Mouse (Mus musculus): ENCODE measurements around the gene Tmem267.

GRCm38 (mm10) chr13:119623634-119624033, 135.8 kb downstream of the Tmem267 start, which contains the start of gene Ccl28:
- no peak for TF ChIP-seq CTCF (conservative IDR thresholded peaks at IDR 0.05; ENCODE audit: insufficient read depth, insufficient read length, low read depth, low read length)
- no peak for TF ChIP-seq POLR2A (IDR thresholded peaks at IDR 0.05; ENCODE audit: low read depth, low read length)
